Mouse (Mus musculus): Measurements from ENCODE around the gene Inpp5a.
A peak's percentile ranks its signal among the peaks of the same experiment; 100 is the strongest.

The Inpp5a gene

GRCm38 (mm10) chr7:139441761-139442211 lies 52.9 kb downstream of the Inpp5a start:
- DNase-seq (ENCODE audit: low spot score in 2 of 2) = no peak

- no peak for DNase-seq (ENCODE audit: low spot score in 2 of 2)
These were observed 56.7 kb downstream of the Inpp5a start for GRCm38 (mm10) chr7:139445621-139446020.

- no peak for DNase-seq (ENCODE audit: low spot score in 2 of 2)
These were observed 58.5 kb downstream of the Inpp5a start for GRCm38 (mm10) chr7:139447381-139447780.

DNA sequence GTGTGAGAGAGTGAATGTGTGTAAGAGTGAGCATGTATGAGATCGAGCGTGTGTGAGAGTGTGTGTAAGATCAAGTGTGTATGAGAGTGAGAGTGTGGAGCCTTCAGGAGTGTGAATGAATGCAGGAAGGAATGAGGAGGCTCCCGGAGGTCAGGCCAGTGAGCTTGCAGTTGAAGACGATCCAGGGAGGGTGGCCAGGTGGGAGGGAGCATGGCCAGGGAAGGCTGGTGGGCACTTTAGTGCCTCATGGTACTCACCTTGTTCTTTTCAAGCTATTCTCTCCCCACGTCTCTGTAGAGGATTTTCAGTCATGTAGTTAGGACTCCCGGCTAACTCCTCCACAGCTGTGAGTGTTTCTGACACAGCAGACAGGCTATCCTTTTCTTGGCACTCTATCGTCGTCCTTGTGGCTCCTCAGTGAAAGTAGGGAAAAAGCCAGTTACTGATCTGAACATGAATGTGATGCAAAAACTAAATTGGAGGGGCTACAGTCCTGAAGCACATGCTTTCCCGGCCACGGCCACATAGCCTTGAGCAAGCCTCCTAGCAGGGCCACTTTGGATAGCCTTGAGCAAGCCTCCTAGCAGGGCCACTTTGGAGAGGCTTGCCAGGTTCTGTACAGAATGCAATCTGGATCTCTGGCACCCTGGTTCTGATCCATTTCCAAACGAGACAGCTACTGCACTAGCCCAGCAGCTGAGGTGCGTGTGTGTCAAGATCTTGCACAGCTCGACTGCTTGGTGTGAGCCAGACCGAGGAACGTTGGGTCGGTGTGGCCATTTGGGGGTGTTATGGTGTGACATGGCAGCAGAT lies 61.5 kb downstream of the Inpp5a start:
- DNase-seq (ENCODE audit: low spot score in 2 of 2) = no peak

GRCm38 (mm10) chr7:139451711-139452110 lies 62.8 kb downstream of the Inpp5a start:
- DNase-seq (ENCODE audit: low spot score in 2 of 2) = no peak

DNA sequence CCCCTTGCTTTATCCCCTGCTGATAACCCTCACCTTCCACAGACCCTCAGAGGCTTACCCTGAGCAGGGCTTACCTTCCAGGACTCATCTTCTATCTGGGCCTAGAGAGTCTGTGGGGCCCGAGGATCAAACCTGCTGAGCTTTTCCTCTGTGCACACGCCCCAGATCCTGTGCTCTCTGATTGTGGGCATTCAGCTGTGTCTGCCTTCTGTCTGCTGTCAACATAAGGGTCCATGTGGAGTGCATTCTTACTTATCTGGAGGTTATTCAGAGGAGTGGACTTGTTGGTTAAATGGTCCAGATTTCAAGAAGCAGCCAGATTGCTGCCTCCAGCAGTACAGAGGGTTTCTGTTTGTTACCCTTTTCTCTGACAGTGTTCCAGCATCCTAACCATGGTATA lies 63.3 kb downstream of the Inpp5a start:
- no peak for DNase-seq (ENCODE audit: low spot score in 2 of 2)

DNA sequence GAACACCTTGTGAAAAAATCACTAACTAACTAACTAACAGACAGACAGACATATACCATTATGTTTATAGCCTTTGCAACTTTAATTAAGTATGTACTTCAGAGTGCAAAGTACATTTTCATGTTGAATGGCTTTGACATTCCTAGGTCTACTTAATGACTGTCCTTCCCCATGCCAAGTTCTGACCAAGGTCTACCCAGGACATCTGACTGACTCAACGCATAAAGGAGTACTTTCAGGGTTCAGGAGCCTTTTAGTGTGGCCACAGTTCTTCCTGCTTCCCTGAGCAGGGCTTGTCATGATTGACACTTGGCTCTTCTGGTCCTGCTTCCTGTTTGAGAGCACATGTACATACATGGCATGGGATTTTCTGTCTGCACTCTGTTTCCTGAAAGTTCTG lies 64.3 kb downstream of the Inpp5a start:
- no peak for DNase-seq (ENCODE audit: low spot score in 2 of 2)

DNA sequence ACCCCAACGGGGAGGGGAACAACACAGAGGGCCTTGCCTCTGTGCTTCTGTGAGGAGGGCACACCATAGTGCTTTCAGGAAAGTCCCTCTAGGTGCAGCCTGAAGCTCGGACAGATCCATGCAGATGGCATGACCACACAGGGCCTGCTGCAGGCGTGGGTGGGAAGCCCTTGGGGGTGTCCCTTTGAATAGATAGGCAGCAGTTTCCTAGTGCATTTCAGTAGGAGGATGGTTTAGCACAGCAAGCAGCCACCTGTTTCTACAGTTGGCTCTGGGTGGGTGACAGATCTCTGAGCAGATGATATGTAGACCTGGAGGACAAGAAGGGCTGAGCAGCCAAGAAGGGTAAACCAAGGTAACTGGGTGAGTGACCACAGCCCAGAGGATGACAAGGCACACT lies 65.4 kb downstream of the Inpp5a start:
- DNase-seq (ENCODE audit: low spot score in 2 of 2) = no peak

GRCm38 (mm10) chr7:139456759-139457158 lies 67.8 kb downstream of the Inpp5a start:
- DNase-seq (ENCODE audit: low spot score in 2 of 2) = no peak

DNA sequence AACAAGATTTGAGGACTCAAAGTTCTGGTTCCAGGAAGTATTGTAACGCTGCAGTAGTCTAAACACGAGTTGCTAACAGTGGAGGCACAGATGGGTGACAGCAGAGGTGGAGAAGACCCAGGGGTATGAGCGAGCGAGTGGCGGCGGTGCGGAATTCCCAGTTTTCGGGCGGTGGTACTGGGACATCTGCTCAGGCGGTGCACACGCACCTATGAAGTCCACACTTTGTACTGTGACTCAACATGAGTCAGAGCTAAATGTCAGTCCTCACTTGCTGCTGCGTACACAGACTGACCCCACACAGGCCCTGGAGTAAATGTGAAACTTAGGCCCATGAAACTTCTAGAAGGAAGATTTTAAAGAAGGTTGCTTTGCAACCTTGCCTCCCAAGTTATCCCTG lies 72.4 kb downstream of the Inpp5a start:
- DNase-seq (ENCODE audit: low spot score in 2 of 2) = no peak

- no peak for DNase-seq (ENCODE audit: low spot score in 2 of 2)
These were observed 73.2 kb downstream of the Inpp5a start for GRCm38 (mm10) chr7:139462142-139462541.

DNA sequence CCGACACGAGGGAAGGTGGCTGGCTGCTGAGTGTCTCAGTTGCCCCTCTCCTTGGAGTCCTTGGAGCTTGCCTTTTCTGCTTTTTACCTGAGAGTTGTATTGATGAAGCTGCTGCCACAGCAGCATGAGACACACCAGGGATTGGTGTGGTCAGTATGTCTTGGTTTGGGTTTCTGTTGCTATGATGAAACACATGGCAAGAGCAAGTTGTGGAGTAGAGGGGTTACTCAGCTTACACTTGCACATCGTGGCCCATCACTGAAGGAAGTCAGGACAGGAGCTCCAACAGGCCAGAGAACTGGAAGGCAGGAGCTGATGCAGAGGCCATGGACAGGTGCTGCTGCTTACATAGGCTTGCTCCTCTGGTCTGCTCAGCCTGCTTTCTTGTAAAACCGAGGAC lies 76.6 kb downstream of the Inpp5a start:
- no peak for DNase-seq (ENCODE audit: low spot score in 2 of 2)

GRCm38 (mm10) chr7:139466484-139467176 lies 77.7 kb downstream of the Inpp5a start:
- DNase-seq (ENCODE audit: low spot score in 2 of 2) = no peak

- no peak for DNase-seq (ENCODE audit: low spot score in 2 of 2)
These were observed 78.4 kb downstream of the Inpp5a start for GRCm38 (mm10) chr7:139467177-139467895.

DNA sequence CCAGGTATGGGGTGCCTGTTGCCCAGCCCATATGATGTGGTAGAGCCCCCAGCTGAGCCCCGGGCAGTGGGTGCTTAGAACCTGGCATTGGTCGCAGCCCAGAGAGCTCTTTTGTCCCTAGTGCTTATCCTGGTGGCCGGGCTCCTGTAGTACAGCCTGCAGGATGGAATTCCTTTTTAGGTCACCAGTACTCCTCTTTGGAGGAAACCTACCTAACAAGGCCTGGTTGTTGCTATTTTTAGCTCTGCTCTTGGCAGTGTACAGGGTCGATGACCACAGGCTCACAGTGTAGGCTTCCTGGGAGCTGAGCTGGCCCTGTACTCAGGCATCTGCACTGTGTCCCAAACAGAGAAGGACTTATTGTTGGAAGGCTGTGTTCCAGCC lies 79.0 kb downstream of the Inpp5a start:
- no peak for DNase-seq (ENCODE audit: low spot score in 2 of 2)

DNA sequence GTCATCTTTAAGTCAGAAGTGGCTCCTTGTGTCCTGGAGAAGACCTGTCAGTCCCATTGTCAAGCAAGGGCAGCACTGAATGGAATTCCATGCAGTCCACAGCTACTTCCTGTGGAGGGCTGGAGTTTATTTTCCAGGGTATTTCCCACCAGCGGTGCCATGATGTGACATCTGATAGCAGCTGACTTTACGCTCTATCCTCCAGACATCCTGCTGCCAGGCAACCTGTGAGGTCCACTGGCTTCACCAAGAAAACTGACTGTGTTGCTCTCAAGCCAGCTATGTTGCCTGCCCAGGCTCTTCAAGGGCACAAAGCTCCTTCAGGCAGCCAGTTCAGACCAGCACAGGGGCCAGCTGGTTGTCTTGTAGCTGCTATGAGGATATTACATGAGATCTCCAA lies 79.5 kb downstream of the Inpp5a start:
- no peak for DNase-seq (ENCODE audit: low spot score in 2 of 2)

- DNase-seq (ENCODE audit: low spot score in 2 of 2) = no peak
These were observed 80.5 kb downstream of the Inpp5a start for GRCm38 (mm10) chr7:139469457-139469856.

DNA sequence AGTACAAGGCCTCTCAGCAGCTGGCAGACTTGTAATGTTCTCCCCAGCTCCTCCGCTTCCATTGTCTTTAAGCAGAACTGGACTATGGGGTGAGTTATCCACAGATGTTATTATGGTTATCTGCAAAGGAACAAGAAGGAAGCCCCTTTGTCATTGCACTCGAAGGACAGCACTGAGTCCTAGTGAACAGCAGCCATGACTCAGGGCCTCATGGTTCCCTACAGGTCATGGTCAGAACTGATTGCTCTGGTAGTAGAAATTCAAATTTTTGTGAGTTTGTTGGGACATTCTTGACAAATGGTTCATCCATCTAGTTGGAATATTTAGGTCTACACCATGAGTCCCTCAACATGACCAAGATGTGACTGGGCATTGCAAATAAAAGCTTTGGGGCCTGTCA lies 81.6 kb downstream of the Inpp5a start:
- no peak for DNase-seq (ENCODE audit: low spot score in 2 of 2)

DNA sequence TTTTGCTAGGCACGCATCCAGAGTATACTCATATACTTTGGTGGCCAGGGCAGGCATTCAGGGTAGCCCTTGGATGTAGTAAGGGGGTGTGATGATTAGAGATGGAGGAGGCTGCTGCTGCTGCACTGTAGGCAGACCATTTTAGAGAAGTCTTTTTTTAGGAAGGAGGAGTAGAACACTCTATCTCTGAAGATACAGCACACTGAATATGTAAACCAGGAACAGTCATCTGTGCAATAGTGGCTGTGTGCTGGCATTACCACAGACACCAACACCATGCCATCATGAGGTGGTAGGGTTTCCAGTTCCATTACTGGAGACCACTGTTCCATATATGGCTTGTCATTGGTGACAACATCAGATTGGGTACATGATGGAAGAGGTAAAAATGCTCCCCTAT lies 83.1 kb downstream of the Inpp5a start:
- no peak for DNase-seq (ENCODE audit: low spot score in 2 of 2)

DNA sequence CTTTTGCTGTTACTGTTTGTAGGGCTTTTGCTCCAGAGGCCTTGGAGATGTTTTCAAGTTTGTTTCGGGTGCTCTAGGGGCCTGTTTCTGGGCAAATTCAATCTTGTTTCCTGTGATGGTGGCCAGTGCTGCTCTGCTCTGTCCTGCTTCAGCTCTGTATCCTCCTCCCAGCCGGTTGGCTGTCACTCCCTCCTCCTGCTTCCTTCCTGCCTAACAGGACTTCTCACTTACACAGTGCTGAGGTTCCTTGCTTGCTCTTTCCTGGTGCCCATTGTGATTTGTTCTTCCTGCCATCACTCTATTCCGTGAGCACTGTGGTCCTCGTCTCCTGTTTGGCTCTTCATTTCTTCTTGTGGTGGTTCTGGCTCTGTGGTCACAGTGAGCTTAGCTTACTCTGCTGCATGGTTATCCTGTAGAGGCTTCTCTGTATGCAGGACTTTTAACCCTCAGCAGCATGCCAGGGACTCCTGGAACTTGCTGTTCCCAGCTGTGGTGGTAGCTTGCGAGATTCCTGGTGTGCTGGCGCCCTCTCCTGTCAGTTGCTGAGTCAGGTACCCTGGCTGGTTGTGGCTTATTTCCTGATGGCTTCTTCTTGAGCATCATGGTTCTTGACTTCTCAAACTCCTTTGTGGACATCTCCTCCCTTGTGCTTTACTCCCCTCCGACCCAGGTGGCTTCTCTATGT lies 84.1 kb downstream of the Inpp5a start:
- peak; percentile 13 to 59 for DNase-seq (ENCODE audit: low spot score in 2 of 2)

- no peak for DNase-seq (ENCODE audit: low spot score in 2 of 2)
These were observed 87.0 kb downstream of the Inpp5a start for GRCm38 (mm10) chr7:139475896-139476295.

- no peak for DNase-seq (ENCODE audit: low spot score in 2 of 2)
These were observed 87.8 kb downstream of the Inpp5a start for GRCm38 (mm10) chr7:139476700-139477099.
